Mouse (Mus musculus) liver, embryonic 15.5 days (tissue): Measurements from ENCODE around the gene P3h3. TPM values are rescaled to one million over a fixed set of nuclear protein-coding genes. Genes with fewer than 3 reads are reported as not detected.
"Not testable (repeated sequence)": the region's sequence is repeated elsewhere in the genome, so short reads cannot be mapped to it uniquely, and the experiment has no call there.

ENCODE experiments used
- ATAC-seq: fragments of 200-750 bp; cut with Nextera tagmentation; 2 replicates; pipeline ENCODE4 v1.8.0; 2017; ENCODE audit warnings: moderate number of reproducible peaks, mild to moderate bottlenecking, moderate library complexity; ENCODE audit not compliant: insufficient read depth
- H3K27ac ChIP-seq: fragments of 300-500 bp; sonication (generic); replicated peaks from 2 replicates; pipeline ENCODE4 v1.5.1; 2015; ENCODE audit warnings: mild to moderate bottlenecking, inconsistent platforms
- H3K27me3 ChIP-seq: fragments of 300-500 bp; sonication (generic); 2 replicates; pipeline ENCODE4 v1.6.1; 2015; ENCODE audit warnings: mild to moderate bottlenecking, inconsistent platforms
- H3K36me3 ChIP-seq: fragments of 300-500 bp; sonication (generic); replicated peaks from 2 replicates; pipeline ENCODE4 v1.6.1; 2015; ENCODE audit warnings: moderate library complexity, mild to moderate bottlenecking, inconsistent platforms
- H3K4me1 ChIP-seq: fragments of 300-500 bp; sonication (generic); replicated peaks from 2 replicates; pipeline ENCODE4 v1.6.1; 2015; ENCODE audit warnings: inconsistent platforms
- H3K4me2 ChIP-seq: fragments of 300-500 bp; sonication (generic); 2 replicates; pipeline ENCODE4 v1.6.1; 2015; ENCODE audit warnings: moderate library complexity, mild to moderate bottlenecking, inconsistent platforms
- H3K4me3 ChIP-seq: fragments of 300-500 bp; sonication (generic); replicated peaks from 2 replicates; pipeline ENCODE4 v1.5.1; 2015; ENCODE audit warnings: mild to moderate bottlenecking, inconsistent platforms
- H3K9ac ChIP-seq: fragments of 300-500 bp; sonication (generic); 2 replicates; pipeline ENCODE4 v1.6.1; 2015; ENCODE audit warnings: moderate library complexity, mild to moderate bottlenecking, inconsistent platforms
- H3K9me3 ChIP-seq: fragments of 300-500 bp; sonication (generic); replicated peaks from 2 replicates; pipeline ENCODE4 v1.6.1; 2016; ENCODE audit warnings: inconsistent platforms
- WGBS: fragments of 180-500 bp; shearing (Covaris S2); methylation state at CpG from one replicate; pipeline ENCODE4 v1.1.7; 2015; ENCODE audit warnings: mixed read lengths; ENCODE audit not compliant: insufficient replicate concordance; 5-methylcytosine and 5-hydroxymethylcytosine counted together
- polyA plus RNA-seq: library from polyadenylated mRNA; unstranded; fragments of >200 nt; fragmentation: Nextera tagmentation; extraction: Ambion mirVana; gene quantifications from 2 replicates; pipeline ENCODE4 v1.2.1, GENCODE M21; 2015

Gene P3h3
- polyA plus RNA-seq, 1 experiment from 2014 or later, result 1.6 TPM

GRCm38 (mm10) chr6:124854647-124855046 is 2.9 kb downstream of the P3h3 start:
- H3K27me3 ChIP-seq, result peaks cover 56% of the 10 kb centered on the region
- H3K9ac ChIP-seq, result no peak overlapping the region
- H3K9me3 ChIP-seq, result no peaks in the 10 kb centered on the region
- H3K4me1 ChIP-seq, result peaks cover 9% of the 10 kb centered on the region; the same call in 1 of the 2 replicates
- H3K27ac ChIP-seq, result no peak overlapping the region
- no peak for ATAC-seq
- H3K36me3 ChIP-seq, result no peaks in the 10 kb centered on the region
- WGBS, result 44% methylated on average over 12 of the region's 12 CpGs
- H3K4me2 ChIP-seq, result no peak overlapping the region
- H3K4me3 ChIP-seq, result no peak overlapping the region

- no peak overlapping the region for H3K4me2 ChIP-seq
- ATAC-seq, result no peak
- WGBS, result 53% methylated on average over 8 of the region's 8 CpGs
These were observed 7.0 kb downstream of the P3h3 start for GRCm38 (mm10) chr6:124850535-124850934.

GRCm38 (mm10) chr6:124847305-124847704 is 10.2 kb downstream of the P3h3 start:
- Histone ChIP-seq H3K4me3 (no peak overlapping the region), H3K4me2 (no peak overlapping the region), H3K27me3 (no peaks in the 10 kb centered on the region), H3K9ac (no peak overlapping the region), H3K27ac (no peak overlapping the region), H3K9me3 (no peaks in the 10 kb centered on the region), H3K36me3 (no peaks in the 10 kb centered on the region), H3K4me1 (no peaks in the 10 kb centered on the region; the same call in 1 of the 2 replicates)
- no peak for ATAC-seq
- 16% methylated on average over 9 of the region's 9 CpGs for WGBS

More at GRCm38 (mm10) chr6:124850535-124850934, 7.0 kb downstream of the P3h3 start:
- Histone ChIP-seq H3K9me3 (no peaks in the 10 kb centered on the region), H3K27ac (no peak overlapping the region), H3K36me3 (no peaks in the 10 kb centered on the region), H3K27me3 (peaks cover 14% of the 10 kb centered on the region), H3K9ac (no peak overlapping the region), H3K4me1 (no peaks in the 10 kb centered on the region; the same call in 1 of the 2 replicates), H3K4me3 (no peak overlapping the region)

DNA sequence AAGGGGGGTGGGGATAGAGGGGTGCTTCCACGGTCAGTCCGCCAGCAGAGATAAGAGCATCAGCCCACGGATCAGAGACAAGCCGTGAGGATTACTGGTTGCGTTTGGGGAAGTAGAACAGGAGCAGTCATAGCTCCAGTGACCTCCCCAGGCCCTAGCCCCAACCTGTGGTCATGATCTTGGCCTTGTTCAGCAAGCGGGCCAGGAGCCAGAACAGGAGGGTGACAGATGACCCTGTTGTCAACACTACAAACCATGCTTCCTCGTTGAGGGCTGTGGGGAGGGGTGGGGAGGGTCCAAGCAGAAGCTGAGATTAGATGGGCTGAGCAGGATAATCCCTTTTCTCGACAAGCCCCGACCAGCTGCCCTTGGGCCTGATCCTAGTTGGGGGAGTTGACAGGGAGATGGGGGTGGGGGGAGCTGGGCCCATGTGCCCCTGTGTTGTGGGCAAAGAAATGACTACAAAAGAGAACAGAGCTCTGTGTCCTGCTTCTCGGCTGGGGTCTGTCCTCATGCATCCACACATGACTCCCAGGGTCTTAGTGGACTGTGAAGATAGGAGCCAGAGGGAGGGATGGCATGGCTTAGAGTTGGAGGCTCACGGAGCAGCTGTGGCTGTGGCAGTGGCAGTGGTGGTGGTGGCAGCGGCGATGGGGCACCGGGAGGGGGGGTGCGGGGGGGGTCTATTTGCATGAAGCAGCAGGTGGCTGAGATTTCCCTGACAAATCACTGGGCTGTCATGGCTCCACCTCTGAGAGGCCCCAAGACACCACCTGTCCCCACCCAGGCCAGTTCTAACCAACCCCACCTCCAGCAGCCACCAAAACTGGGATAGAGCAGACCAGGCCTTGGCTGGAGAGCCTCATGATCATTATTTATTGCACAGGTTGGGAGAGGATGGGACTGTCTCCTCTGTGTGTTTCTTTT is 17.0 kb downstream of the P3h3 start, which contains the start of gene Gnb3:
Gnb3 (minus strand) TSS at position 35 of the 927 bp plus-strand sequence.
- 24% methylated on average over 15 of the region's 15 CpGs for WGBS
- peaks cover 10% of the 10 kb centered on the region for H3K27me3 ChIP-seq
- no peak for ATAC-seq
- no peak within 1 kb of the TSS for H3K9ac ChIP-seq
- no peaks in the 10 kb centered on the region for H3K9me3 ChIP-seq
- H3K36me3 ChIP-seq, result peaks cover 3% of the 10 kb centered on the region; the same call in 1 of the 2 replicates
- H3K27ac ChIP-seq, result no peak within 1 kb of the TSS
- H3K4me3 ChIP-seq, result no peak within 1 kb of the TSS
- H3K4me1 ChIP-seq, result peaks cover 12% of the 10 kb centered on the region
- no peak within 1 kb of the TSS for H3K4me2 ChIP-seq

DNA sequence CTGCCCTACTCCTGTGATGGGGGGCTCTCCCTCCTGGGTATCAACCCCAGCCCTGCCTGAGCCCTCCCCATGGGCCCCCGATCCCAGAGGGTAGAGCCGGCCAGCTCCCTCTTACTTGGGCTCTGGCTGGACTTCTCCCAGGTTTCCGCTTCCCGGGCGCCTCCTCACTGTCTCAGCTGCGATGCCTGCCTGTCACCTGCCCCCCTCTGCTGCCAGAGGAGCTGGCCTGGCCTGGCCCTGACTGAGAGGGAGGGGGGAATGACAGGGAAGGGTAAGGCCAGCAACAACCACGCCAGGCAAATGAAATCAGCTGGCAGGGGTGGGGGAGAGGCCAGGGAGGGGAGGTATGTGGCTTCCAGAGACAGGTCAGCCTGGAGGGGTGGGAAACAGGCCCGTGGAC is 17.7 kb downstream of the P3h3 start:
- WGBS, result 18% methylated on average over 8 of the region's 8 CpGs
- Histone ChIP-seq H3K4me2 (no peak overlapping the region), H3K36me3 (peaks cover 10% of the 10 kb centered on the region), H3K4me1 (peaks cover 14% of the 10 kb centered on the region), H3K9me3 (no peaks in the 10 kb centered on the region), H3K27ac (no peak overlapping the region), H3K9ac (no peak overlapping the region), H3K4me3 (no peak overlapping the region), H3K27me3 (peaks cover 10% of the 10 kb centered on the region)
- ATAC-seq, result no peak

GRCm38 (mm10) chr6:124836411-124836810 is 21.1 kb downstream of the P3h3 start:
- Histone ChIP-seq H3K27me3 (peaks cover 10% of the 10 kb centered on the region), H3K4me3 (no peak overlapping the region), H3K36me3 (peaks cover 44% of the 10 kb centered on the region), H3K9ac (no peak overlapping the region), H3K9me3 (no peaks in the 10 kb centered on the region), H3K4me1 (peaks cover 30% of the 10 kb centered on the region), H3K27ac (no peak overlapping the region), H3K4me2 (no peak overlapping the region)
- 76% methylated on average over 7 of the region's 7 CpGs for WGBS
- ATAC-seq, result no peak

DNA sequence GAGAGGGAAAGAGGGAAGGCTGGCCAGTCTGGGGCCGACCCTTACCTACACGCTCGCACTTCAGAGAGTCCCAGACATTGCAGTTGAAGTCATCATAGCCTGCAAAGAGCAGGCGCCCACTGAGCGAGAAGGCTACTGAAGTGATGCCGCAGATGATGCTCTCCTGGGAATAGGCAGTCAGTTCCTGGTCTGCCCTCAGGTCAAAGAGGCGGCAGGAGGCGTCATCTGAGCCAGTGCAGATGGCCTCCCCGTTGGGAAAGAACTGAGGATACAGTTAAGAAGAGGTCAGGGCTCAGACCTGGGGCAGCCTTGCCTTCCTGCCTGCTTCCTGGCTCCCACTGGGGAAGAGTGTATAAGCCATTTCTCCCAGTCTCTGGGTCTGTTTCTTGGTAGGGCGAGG is 22.0 kb downstream of the P3h3 start:
- no peak for ATAC-seq
- WGBS, result 83% methylated on average over 10 of the region's 10 CpGs
- Histone ChIP-seq H3K4me1 (peaks cover 37% of the 10 kb centered on the region), H3K27me3 (peaks cover 10% of the 10 kb centered on the region), H3K4me3 (no peak overlapping the region), H3K4me2 (no peak overlapping the region), H3K9me3 (no peaks in the 10 kb centered on the region), H3K9ac (no peak overlapping the region), H3K27ac (no peak overlapping the region), H3K36me3 (peaks cover 47% of the 10 kb centered on the region)

DNA sequence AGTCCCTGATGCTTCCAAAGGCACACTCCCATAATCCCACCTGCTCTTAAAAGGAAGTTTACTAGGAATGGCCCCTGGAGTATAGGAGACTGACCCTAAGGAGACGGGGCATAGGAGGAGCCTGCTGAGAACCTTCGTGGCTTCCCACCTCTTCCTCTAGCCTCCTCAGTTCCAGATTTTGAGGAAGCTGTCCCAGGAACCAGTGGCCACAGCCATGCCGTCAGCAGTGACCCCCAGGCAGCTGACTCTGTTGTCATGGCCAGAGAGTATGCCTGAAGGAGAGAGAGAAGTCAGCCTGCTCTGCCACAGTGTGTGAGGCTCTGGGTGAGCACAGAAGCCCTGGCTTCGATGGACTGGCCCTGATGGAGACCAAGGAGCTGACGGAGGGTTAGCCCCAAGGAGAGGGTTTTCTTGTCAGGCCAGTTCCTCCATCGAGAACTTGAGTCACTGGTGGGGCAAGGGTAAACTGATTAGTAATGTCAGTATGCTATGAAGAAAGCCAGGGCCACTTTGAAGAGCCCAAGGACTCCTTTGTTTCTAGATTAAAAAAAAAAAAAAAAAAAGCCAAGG is 23.0 kb downstream of the P3h3 start:
- 69% methylated on average over 6 of the region's 6 CpGs for WGBS
- peaks cover 29% of the 10 kb centered on the region for H3K4me1 ChIP-seq
- no peaks in the 10 kb centered on the region for H3K9me3 ChIP-seq
- H3K4me2 ChIP-seq, result no peak overlapping the region
- H3K4me3 ChIP-seq, result no peak overlapping the region
- no peak overlapping the region for H3K27ac ChIP-seq
- no peak overlapping the region for H3K9ac ChIP-seq
- ATAC-seq, result no peak
- H3K27me3 ChIP-seq, result peaks cover 5% of the 10 kb centered on the region
- peaks cover 47% of the 10 kb centered on the region for H3K36me3 ChIP-seq

DNA sequence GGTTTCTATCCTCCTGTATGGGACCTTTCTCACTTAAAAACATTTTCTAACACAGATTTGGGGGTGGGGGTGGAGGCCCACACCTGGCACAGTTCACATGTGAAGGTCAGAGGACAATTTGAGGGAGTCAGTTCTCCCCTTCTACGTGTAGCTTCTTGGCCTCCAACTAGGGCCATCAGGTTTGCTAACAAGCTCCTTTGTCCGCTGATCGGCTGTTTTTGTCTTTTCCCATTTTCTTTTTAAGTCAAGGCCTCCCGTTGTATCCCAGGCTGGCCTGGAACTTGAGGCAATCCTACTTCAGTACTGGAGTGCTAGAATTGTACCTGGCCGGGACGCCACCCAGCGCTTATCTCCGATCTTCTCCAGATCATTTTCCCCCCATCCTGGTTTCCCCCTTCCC is 25.9 kb downstream of the P3h3 start:
- H3K4me2 ChIP-seq, result peak overlapping the region; percentile 68
- H3K4me3 ChIP-seq, result peak overlapping the region; percentile 83
- no peak overlapping the region for H3K9ac ChIP-seq
- 93% methylated on average over 8 of the region's 8 CpGs for WGBS
- ATAC-seq, result no peak
- no peaks in the 10 kb centered on the region for H3K9me3 ChIP-seq
- H3K4me1 ChIP-seq, result peaks cover 50% of the 10 kb centered on the region
- H3K27ac ChIP-seq, result no peak overlapping the region
- H3K27me3 ChIP-seq, result no peaks in the 10 kb centered on the region
- peaks cover 51% of the 10 kb centered on the region for H3K36me3 ChIP-seq

DNA sequence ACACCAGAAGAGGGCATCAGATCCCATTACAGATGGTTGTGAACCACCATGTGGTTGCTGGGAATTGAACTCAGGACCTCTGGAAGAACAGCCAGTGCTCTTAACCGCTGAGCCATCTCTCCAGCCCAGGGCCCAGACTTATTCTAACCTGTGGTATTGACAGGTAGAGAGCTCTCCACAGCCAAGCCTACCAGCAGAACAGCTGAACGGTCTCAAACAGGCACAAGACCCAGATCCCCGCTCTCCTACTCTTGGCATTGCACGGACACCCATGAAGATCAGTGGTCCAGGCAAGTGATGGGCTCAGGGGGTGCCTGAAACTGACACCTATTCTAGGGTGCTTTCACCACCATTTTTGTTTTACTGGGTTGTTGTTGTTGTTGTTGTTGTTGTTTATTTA is 26.4 kb downstream of the P3h3 start:
- H3K27me3 ChIP-seq, H3K9me3 ChIP-seq, ATAC-seq: not testable (repeated sequence)
- H3K36me3 ChIP-seq, result peaks cover 53% of the 10 kb centered on the region
- WGBS, result 92% methylated on average over 4 of the region's 4 CpGs
- peak overlapping the region; percentile 83 for H3K4me3 ChIP-seq
- peak overlapping the region; percentile 94; the same call in 1 of the 2 replicates for H3K27ac ChIP-seq
- peak overlapping the region; percentile 95 for H3K9ac ChIP-seq
- H3K4me1 ChIP-seq, result peaks cover 51% of the 10 kb centered on the region
- H3K4me2 ChIP-seq, result peak overlapping the region; percentile 68
